Mouse (Mus musculus) megakaryocyte, embryonic 14.5 days (primary cell): ENCODE data around the gene Vmn2r70. TPM values are rescaled to one million over a fixed set of nuclear protein-coding genes. Genes with fewer than 3 reads are reported as not detected.

Source experiments
- H3K27me3 ChIP-seq: replicated peaks from 2 replicates; pipeline ENCODE3; 2012; ENCODE audit warnings: inconsistent platforms
- H3K36me3 ChIP-seq: replicated peaks from 2 replicates; pipeline ENCODE3; 2012; ENCODE audit warnings: low read length, inconsistent platforms, mixed read lengths
- H3K4me1 ChIP-seq: 2 replicates; pipeline ENCODE4 v1.6.1; 2012; ENCODE audit warnings: inconsistent platforms
- H3K4me3 ChIP-seq: replicated peaks from 2 replicates; pipeline ENCODE3; 2012; ENCODE audit warnings: moderate library complexity, mild to moderate bottlenecking, inconsistent platforms
- H3K9me3 ChIP-seq: 2 replicates; pipeline ENCODE4 v1.6.1; 2012; ENCODE audit warnings: inconsistent platforms
- FLI1 ChIP-seq: IDR thresholded peaks from 2 replicates; pipeline ENCODE4 v1.6.1; 2012; ENCODE audit warnings: low read length, inconsistent platforms, mixed read lengths
- GATA1 ChIP-seq: IDR thresholded peaks from 3 replicates; pipeline ENCODE4 v1.6.1; 2012; ENCODE audit warnings: mixed read lengths, low read length, inconsistent platforms, borderline replicate concordance
- polyA plus RNA-seq: library from polyadenylated mRNA; stranded (reverse); fragments of >175 nt; gene quantifications from 2 replicates; pipeline ENCODE4 v1.2.3, GENCODE M21; 2012; ENCODE audit warnings: low replicate concordance; ENCODE audit not compliant: insufficient read depth

The Vmn2r70 gene
- not detected in 2 replicates for polyA plus RNA-seq

GRCm38 (mm10) chr7:85569092-85569491 is at the start of gene Vmn2r70:
Gene Vmn2r70 (minus strand): TSS chr7:85569192.
- no peak for TF ChIP-seq FLI1
- no peak for TF ChIP-seq GATA1
- Histone ChIP-seq H3K27me3 (no peaks in the 10 kb centered on the region), H3K4me3 (no peak within 1 kb of the TSS), H3K36me3 (no peaks in the 10 kb centered on the region), H3K4me1 (no peaks in the 10 kb centered on the region), H3K9me3 (no peaks in the 10 kb centered on the region)

- H3K36me3 ChIP-seq, result no peaks in the 10 kb centered on the region
- no peaks in the 10 kb centered on the region for H3K27me3 ChIP-seq
- no peaks in the 10 kb centered on the region for H3K9me3 ChIP-seq
- H3K4me3 ChIP-seq, result no peak within 1 kb of the TSS
- H3K4me1 ChIP-seq, result no peaks in the 10 kb centered on the region
- TF ChIP-seq GATA1, result no peak
- no peak for TF ChIP-seq FLI1
Measured at GRCm38 (mm10) chr7:85562787-85563186, 6.2 kb downstream of the Vmn2r70 start, which contains the start of gene Vmn2r71. Gene Vmn2r71 (plus strand): TSS chr7:85563087.

GRCm38 (mm10) chr7:85543118-85543517 is 25.9 kb downstream of the Vmn2r70 start:
- no peak for TF ChIP-seq FLI1
- no peak for TF ChIP-seq GATA1
- H3K36me3 ChIP-seq, result no peaks in the 10 kb centered on the region
- no peaks in the 10 kb centered on the region for H3K4me1 ChIP-seq
- peaks cover 3% of the 10 kb centered on the region for H3K9me3 ChIP-seq
- H3K27me3 ChIP-seq, result no peaks in the 10 kb centered on the region
- no peak overlapping the region for H3K4me3 ChIP-seq

GRCm38 (mm10) chr7:85542108-85542507 is 26.9 kb downstream of the Vmn2r70 start:
- Histone ChIP-seq H3K9me3 (peaks cover 3% of the 10 kb centered on the region), H3K4me3 (no peak overlapping the region), H3K27me3 (no peaks in the 10 kb centered on the region), H3K4me1 (no peaks in the 10 kb centered on the region), H3K36me3 (no peaks in the 10 kb centered on the region)
- TF ChIP-seq GATA1 (no peak), FLI1 (no peak)

Other genes starting within 250 kb of the Vmn2r70 start
- gene Vmn2r69, start 153.3 kb downstream of the Vmn2r70 start, polyA plus RNA-seq, result not detected in 2 replicates
- not detected in 2 replicates for gene Vmn2r71, start 6.1 kb downstream of the Vmn2r70 start, polyA plus RNA-seq
- not detected in 2 replicates for gene Vmn2r72, start 185.9 kb upstream of the Vmn2r70 start, polyA plus RNA-seq